Mouse (Mus musculus): ENCODE results near the gene Ccdc167. TPM values are rescaled to one million over a fixed set of nuclear protein-coding genes. Genes with fewer than 3 reads are reported as not detected.

The Ccdc167 gene
- polyA plus RNA-seq, 1 experiment: 1.5 TPM

GRCm38 (mm10) chr17:29696940-29697339 is 19.9 kb downstream of the Ccdc167 start:
- Histone ChIP-seq H3K27me3 (ENCODE audit: control insufficient read depth, insufficient read depth, low read length) (no peaks in the 10 kb centered on the region), H3K27ac (ENCODE audit: control insufficient read depth, insufficient read depth, low read depth, low read length) (no peak overlapping the region), H3K4me3 (ENCODE audit: control insufficient read depth, low read depth, low read length) (no peak overlapping the region), H3K36me3 (ENCODE audit: control insufficient read depth, insufficient read depth, low read length) (peaks cover 10% of the 10 kb centered on the region), H3K4me1 (ENCODE audit: control insufficient read depth, insufficient read depth, low read length) (no peaks in the 10 kb centered on the region)
- TF ChIP-seq CTCF (IDR thresholded peaks at IDR 0.05; ENCODE audit: control insufficient read depth, insufficient read depth, insufficient replicate concordance, low read depth, low read length) (no peak), POLR2A (IDR thresholded peaks at IDR 0.05; ENCODE audit: control insufficient read depth, low read depth, low read length) (no peak)

GRCm38 (mm10) chr17:29694516-29694915 is 22.3 kb downstream of the Ccdc167 start:
- Histone ChIP-seq H3K4me3 (ENCODE audit: control insufficient read depth, low read depth, low read length) (no peak overlapping the region), H3K27me3 (ENCODE audit: control insufficient read depth, insufficient read depth, low read length) (no peaks in the 10 kb centered on the region), H3K27ac (ENCODE audit: control insufficient read depth, insufficient read depth, low read depth, low read length) (no peak overlapping the region), H3K4me1 (ENCODE audit: control insufficient read depth, insufficient read depth, low read length) (peaks cover 1% of the 10 kb centered on the region), H3K36me3 (ENCODE audit: control insufficient read depth, insufficient read depth, low read length) (peaks cover 13% of the 10 kb centered on the region)
- TF ChIP-seq CTCF (IDR thresholded peaks at IDR 0.05; ENCODE audit: control insufficient read depth, insufficient read depth, insufficient replicate concordance, low read depth, low read length) (no peak), POLR2A (IDR thresholded peaks at IDR 0.05; ENCODE audit: control insufficient read depth, low read depth, low read length) (no peak)

GRCm38 (mm10) chr17:29693571-29693970 is 23.3 kb downstream of the Ccdc167 start:
- Histone ChIP-seq H3K4me3 (ENCODE audit: control insufficient read depth, low read depth, low read length) (no peak overlapping the region), H3K27ac (ENCODE audit: control insufficient read depth, insufficient read depth, low read depth, low read length) (no peak overlapping the region), H3K4me1 (ENCODE audit: control insufficient read depth, insufficient read depth, low read length) (peaks cover 2% of the 10 kb centered on the region), H3K27me3 (ENCODE audit: control insufficient read depth, insufficient read depth, low read length) (no peaks in the 10 kb centered on the region), H3K36me3 (ENCODE audit: control insufficient read depth, insufficient read depth, low read length) (peaks cover 13% of the 10 kb centered on the region)
- TF ChIP-seq POLR2A (IDR thresholded peaks at IDR 0.05; ENCODE audit: control insufficient read depth, low read depth, low read length) (no peak), CTCF (IDR thresholded peaks at IDR 0.05; ENCODE audit: control insufficient read depth, insufficient read depth, insufficient replicate concordance, low read depth, low read length) (no peak)

- no peak for TF ChIP-seq POLR2A (IDR thresholded peaks at IDR 0.05; ENCODE audit: control insufficient read depth, low read depth, low read length)
- TF ChIP-seq CTCF (IDR thresholded peaks at IDR 0.05; ENCODE audit: control insufficient read depth, insufficient read depth, insufficient replicate concordance, low read depth, low read length): no peak
- Histone ChIP-seq H3K36me3 (ENCODE audit: control insufficient read depth, insufficient read depth, low read length) (peaks cover 10% of the 10 kb centered on the region), H3K27ac (ENCODE audit: control insufficient read depth, insufficient read depth, low read depth, low read length) (no peak overlapping the region), H3K27me3 (ENCODE audit: control insufficient read depth, insufficient read depth, low read length) (no peaks in the 10 kb centered on the region), H3K4me1 (ENCODE audit: control insufficient read depth, insufficient read depth, low read length) (peaks cover 2% of the 10 kb centered on the region), H3K4me3 (ENCODE audit: control insufficient read depth, low read depth, low read length) (no peak overlapping the region)
Observed at GRCm38 (mm10) chr17:29692827-29693226, 24.0 kb downstream of the Ccdc167 start.

GRCm38 (mm10) chr17:29690257-29690656 is 26.6 kb downstream of the Ccdc167 start:
- Histone ChIP-seq H3K4me1 (ENCODE audit: control insufficient read depth, insufficient read depth, low read length) (peaks cover 2% of the 10 kb centered on the region), H3K4me3 (ENCODE audit: control insufficient read depth, low read depth, low read length) (no peak overlapping the region), H3K36me3 (ENCODE audit: control insufficient read depth, insufficient read depth, low read length) (peaks cover 10% of the 10 kb centered on the region), H3K27me3 (ENCODE audit: control insufficient read depth, insufficient read depth, low read length) (no peaks in the 10 kb centered on the region), H3K27ac (ENCODE audit: control insufficient read depth, insufficient read depth, low read depth, low read length) (no peak overlapping the region)
- TF ChIP-seq CTCF (IDR thresholded peaks at IDR 0.05; ENCODE audit: control insufficient read depth, insufficient read depth, insufficient replicate concordance, low read depth, low read length) (no peak), POLR2A (IDR thresholded peaks at IDR 0.05; ENCODE audit: control insufficient read depth, low read depth, low read length) (no peak)

- Histone ChIP-seq H3K27ac (ENCODE audit: control insufficient read depth, insufficient read depth, low read depth, low read length) (no peak overlapping the region), H3K27me3 (ENCODE audit: control insufficient read depth, insufficient read depth, low read length) (no peaks in the 10 kb centered on the region), H3K4me1 (ENCODE audit: control insufficient read depth, insufficient read depth, low read length) (peaks cover 2% of the 10 kb centered on the region), H3K4me3 (ENCODE audit: control insufficient read depth, low read depth, low read length) (no peak overlapping the region), H3K36me3 (ENCODE audit: control insufficient read depth, insufficient read depth, low read length) (peaks cover 7% of the 10 kb centered on the region)
- TF ChIP-seq CTCF (IDR thresholded peaks at IDR 0.05; ENCODE audit: control insufficient read depth, insufficient read depth, insufficient replicate concordance, low read depth, low read length) (no peak), POLR2A (IDR thresholded peaks at IDR 0.05; ENCODE audit: control insufficient read depth, low read depth, low read length) (no peak)
Observed at GRCm38 (mm10) chr17:29688610-29689009, 28.2 kb downstream of the Ccdc167 start.

- Histone ChIP-seq H3K27me3 (ENCODE audit: control insufficient read depth, insufficient read depth, low read length) (no peaks in the 10 kb centered on the region), H3K4me1 (ENCODE audit: control insufficient read depth, insufficient read depth, low read length) (peaks cover 2% of the 10 kb centered on the region), H3K36me3 (ENCODE audit: control insufficient read depth, insufficient read depth, low read length) (peaks cover 10% of the 10 kb centered on the region), H3K4me3 (ENCODE audit: control insufficient read depth, low read depth, low read length) (no peak overlapping the region), H3K27ac (ENCODE audit: control insufficient read depth, insufficient read depth, low read depth, low read length) (no peak overlapping the region)
- TF ChIP-seq POLR2A (IDR thresholded peaks at IDR 0.05; ENCODE audit: control insufficient read depth, low read depth, low read length): no peak
- no peak for TF ChIP-seq CTCF (IDR thresholded peaks at IDR 0.05; ENCODE audit: control insufficient read depth, insufficient read depth, insufficient replicate concordance, low read depth, low read length)
Observed at GRCm38 (mm10) chr17:29687373-29687772, 29.5 kb downstream of the Ccdc167 start.

GRCm38 (mm10) chr17:29686771-29687170 is 30.1 kb downstream of the Ccdc167 start:
- Histone ChIP-seq H3K4me1 (ENCODE audit: control insufficient read depth, insufficient read depth, low read length) (peaks cover 2% of the 10 kb centered on the region), H3K36me3 (ENCODE audit: control insufficient read depth, insufficient read depth, low read length) (peaks cover 10% of the 10 kb centered on the region), H3K27me3 (ENCODE audit: control insufficient read depth, insufficient read depth, low read length) (no peaks in the 10 kb centered on the region), H3K27ac (ENCODE audit: control insufficient read depth, insufficient read depth, low read depth, low read length) (no peak overlapping the region), H3K4me3 (ENCODE audit: control insufficient read depth, low read depth, low read length) (no peak overlapping the region)
- no peak for TF ChIP-seq CTCF (IDR thresholded peaks at IDR 0.05; ENCODE audit: control insufficient read depth, insufficient read depth, insufficient replicate concordance, low read depth, low read length)
- no peak for TF ChIP-seq POLR2A (IDR thresholded peaks at IDR 0.05; ENCODE audit: control insufficient read depth, low read depth, low read length)
